Mouse (Mus musculus) kidney, postnatal 4 days (tissue): ENCODE results near the gene Unc13a.

Source experiments
- DNase-seq, 2 experiments: peaks; one replicate each; pipeline ENCODE4 v3.0.0; 2021; ENCODE audit warnings: mixed read lengths in 2 of 2

Gene Unc13a

DNA sequence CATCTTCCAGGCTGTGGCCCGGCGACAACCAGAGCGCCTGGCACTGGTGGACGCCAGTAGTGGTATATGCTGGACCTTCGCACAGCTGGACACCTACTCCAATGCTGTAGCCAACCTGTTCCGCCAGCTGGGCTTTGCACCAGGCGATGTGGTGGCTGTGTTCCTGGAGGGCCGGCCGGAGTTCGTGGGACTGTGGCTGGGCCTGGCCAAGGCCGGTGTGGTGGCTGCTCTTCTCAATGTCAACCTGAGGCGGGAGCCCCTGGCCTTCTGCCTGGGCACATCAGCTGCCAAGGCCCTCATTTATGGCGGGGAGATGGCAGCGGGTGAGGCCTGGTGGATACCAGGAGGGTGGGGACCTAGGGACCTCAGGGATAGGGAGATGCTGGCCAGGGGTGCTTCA is 92.1 kb downstream of the Unc13a start:
- DNase-seq, result no peak

DNA sequence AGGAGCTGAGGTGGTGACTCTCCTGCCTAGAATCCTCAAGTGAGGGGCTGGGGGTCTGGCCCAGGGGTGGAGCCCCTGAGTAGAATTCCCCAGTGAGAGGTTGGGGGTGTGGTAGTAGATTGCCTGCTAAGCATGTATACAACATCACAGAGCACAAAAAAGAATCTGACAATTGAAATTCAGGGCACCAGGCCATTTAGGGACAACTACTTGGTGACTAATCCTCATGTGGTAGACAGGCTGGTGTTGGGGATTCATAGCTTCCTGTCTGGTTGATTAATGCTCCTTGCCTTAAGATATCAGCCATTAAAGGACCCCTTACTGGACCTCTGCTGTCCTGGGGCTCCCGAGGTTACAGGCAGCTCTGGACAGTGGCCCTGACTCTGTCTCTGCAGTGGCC is 92.5 kb downstream of the Unc13a start:
- DNase-seq, result no peak

GRCm38 (mm10) chr8:71577856-71578387 is 93.6 kb downstream of the Unc13a start:
- no peak for DNase-seq

- no peak for DNase-seq
Measured at GRCm38 (mm10) chr8:71575020-71575419, 96.5 kb downstream of the Unc13a start.

GRCm38 (mm10) chr8:71574426-71574825 is 97.1 kb downstream of the Unc13a start:
- DNase-seq, result no peak
